Mouse (Mus musculus): ENCODE results near the gene Nadk.

The Nadk gene

GRCm38 (mm10) chr4:155561661-155562442 lies at the start of gene Nadk:
TSS of gene Nadk (plus strand) at chr4:155562378.
- DNase-seq (ENCODE audit: low spot score in 2 of 2): no peak

GRCm38 (mm10) chr4:155514810-155515209 lies 47.4 kb upstream of the Nadk start:
- no peak for DNase-seq (ENCODE audit: low spot score in 2 of 2)

GRCm38 (mm10) chr4:155517948-155518517 lies 44.1 kb upstream of the Nadk start:
- no peak for DNase-seq (ENCODE audit: low spot score in 2 of 2)

- DNase-seq (ENCODE audit: low spot score in 2 of 2): no peak
Measured at GRCm38 (mm10) chr4:155522327-155522726, 39.9 kb upstream of the Nadk start.

GRCm38 (mm10) chr4:155525751-155526150 lies 36.4 kb upstream of the Nadk start:
- DNase-seq (ENCODE audit: low spot score in 2 of 2): no peak

- no peak for DNase-seq (ENCODE audit: low spot score in 2 of 2)
Measured at GRCm38 (mm10) chr4:155529294-155529693, 32.9 kb upstream of the Nadk start.

- no peak for DNase-seq (ENCODE audit: low spot score in 2 of 2)
Measured at GRCm38 (mm10) chr4:155549993-155550392, 12.2 kb upstream of the Nadk start.

- DNase-seq (ENCODE audit: low spot score in 2 of 2): no peak
Measured at GRCm38 (mm10) chr4:155550446-155550845, 11.7 kb upstream of the Nadk start.

- DNase-seq (ENCODE audit: low spot score in 2 of 2): no peak
Measured at GRCm38 (mm10) chr4:155551073-155551472, 11.1 kb upstream of the Nadk start.

- no peak for DNase-seq (ENCODE audit: low spot score in 2 of 2)
Measured at GRCm38 (mm10) chr4:155552917-155553532, 9.2 kb upstream of the Nadk start.

- no peak for DNase-seq (ENCODE audit: low spot score in 2 of 2)
Measured at GRCm38 (mm10) chr4:155554880-155555279, 7.3 kb upstream of the Nadk start.

- DNase-seq (ENCODE audit: low spot score in 2 of 2): no peak
Measured at GRCm38 (mm10) chr4:155555464-155555863, 6.7 kb upstream of the Nadk start.

GRCm38 (mm10) chr4:155559454-155559853 lies 2.7 kb upstream of the Nadk start:
- DNase-seq (ENCODE audit: low spot score in 2 of 2): no peak

- no peak for DNase-seq (ENCODE audit: low spot score in 2 of 2)
Measured at GRCm38 (mm10) chr4:155560932-155561331, 1.2 kb upstream of the Nadk start.

- peak; percentile 35 to 44 for DNase-seq (ENCODE audit: low spot score in 2 of 2)
Measured at GRCm38 (mm10) chr4:155562725-155563399, 684 bp downstream of the Nadk start.

- peak; percentile 90 to 94 for DNase-seq (ENCODE audit: low spot score in 2 of 2)
Measured at GRCm38 (mm10) chr4:155563400-155564231, 1.4 kb downstream of the Nadk start.

GRCm38 (mm10) chr4:155564315-155565069 lies 2.3 kb downstream of the Nadk start:
- no peak for DNase-seq (ENCODE audit: low spot score in 2 of 2)

GRCm38 (mm10) chr4:155566555-155566954 lies 4.4 kb downstream of the Nadk start:
- no peak for DNase-seq (ENCODE audit: low spot score in 2 of 2)

GRCm38 (mm10) chr4:155568170-155568569 lies 6.0 kb downstream of the Nadk start:
- DNase-seq (ENCODE audit: low spot score in 2 of 2): no peak

GRCm38 (mm10) chr4:155568632-155569370 lies 6.6 kb downstream of the Nadk start:
- DNase-seq (ENCODE audit: low spot score in 2 of 2): no peak
